14 mouse cellular contexts compared by ENCODE assay signal in genomic region chr19:46727945-46728540, GRCm38 (mm10). TPM values are rescaled to one million over a fixed set of nuclear protein-coding genes. Genes with fewer than 3 reads are reported as not detected.
DNase-seq lines count a peak whose midpoint lies in the region; ATAC-seq lines count a peak whose summit lies in the region.
"Had no signal": no experiment of that assay in that cellular context is flagged by ENCODE, and none has a peak within 500 bp of the region (broad histone marks: within the 10 kb centered on the region; RNA-seq: fewer than 3 reads in every experiment).

No protein-coding gene starts in this region.

- peak; percentile 30 for DNase-seq in adrenal gland, postnatal 10 days
- DNase-seq in adrenal gland, postnatal 4 days (ENCODE audit: low spot score in 2 of 2), result no peak
- DNase-seq in hindbrain, embryonic 14.5 days (ENCODE audit: low spot score), result no peak
- DNase-seq in left cerebral cortex, adult 11 months (ENCODE audit: low spot score), result no peak
- no peak for DNase-seq in spleen, postnatal 14 days (ENCODE audit: low spot score in 2 of 2)
- DNase-seq: cerebellum, postnatal 36 days; gastrocnemius, postnatal 25 days; kidney, adult 18-20 months had no signal

- no peaks in the 10 kb centered on the region for H3K27me3 ChIP-seq in hindbrain, embryonic 13.5 days
- no peaks in the 10 kb centered on the region for H3K27me3 ChIP-seq in hindbrain, embryonic 14.5 days (ENCODE audit: control insufficient read depth, insufficient read depth, low read length)
- H3K27me3 ChIP-seq in liver, embryonic 16.5 days (ENCODE audit: control insufficient read depth, insufficient read depth, low read depth, low read length), result no peaks in the 10 kb centered on the region
- H3K27me3 ChIP-seq: lung, embryonic 15.5 days had no signal

- H3K27ac ChIP-seq in hindbrain, embryonic 13.5 days, result peak overlapping the region; percentile 13; the same call in 1 of the 2 replicates
- no peak overlapping the region for H3K27ac ChIP-seq in hindbrain, embryonic 14.5 days
- H3K27ac ChIP-seq in liver, embryonic 16.5 days (ENCODE audit: low read length), result peak overlapping the region; percentile 37
- H3K27ac ChIP-seq: lung, embryonic 15.5 days had no signal

- no peaks in the 10 kb centered on the region for H3K9me3 ChIP-seq in hindbrain, embryonic 13.5 days
- no peaks in the 10 kb centered on the region for H3K9me3 ChIP-seq in hindbrain, embryonic 14.5 days (ENCODE audit: control insufficient read depth, low read length)
- no peaks in the 10 kb centered on the region for H3K9me3 ChIP-seq in liver, embryonic 16.5 days (replicated peaks; ENCODE audit: control insufficient read depth, low read length)
- H3K9me3 ChIP-seq: lung, embryonic 15.5 days had no signal

- WGBS in hindbrain, embryonic 13.5 days, result 75% methylated on average over 11 of the region's 11 CpGs
- 71% methylated on average over 11 of the region's 11 CpGs for WGBS in hindbrain, embryonic 14.5 days
- 10% methylated on average over 11 of the region's 11 CpGs for WGBS in liver, embryonic 16.5 days (ENCODE audit: insufficient replicate concordance)

- no peak overlapping the region for H3K4me3 ChIP-seq in hindbrain, embryonic 13.5 days
- H3K4me3 ChIP-seq in hindbrain, embryonic 14.5 days (replicated peaks; ENCODE audit: low read length), result no peak overlapping the region
- H3K4me3 ChIP-seq in liver, embryonic 16.5 days (ENCODE audit: low read depth, low read length), result peak overlapping the region; percentile 13; the same call in 1 of the 2 replicates
- H3K4me3 ChIP-seq: lung, embryonic 15.5 days had no signal

- H3K4me1 ChIP-seq in hindbrain, embryonic 13.5 days (replicated peaks), result peaks cover 16% of the 10 kb centered on the region
- no peaks in the 10 kb centered on the region for H3K4me1 ChIP-seq in hindbrain, embryonic 14.5 days (replicated peaks; ENCODE audit: control insufficient read depth, insufficient read depth, low read length)
- H3K4me1 ChIP-seq in liver, embryonic 16.5 days (ENCODE audit: control insufficient read depth, low read depth, low read length), result peaks cover 14% of the 10 kb centered on the region
- H3K4me1 ChIP-seq: lung, embryonic 15.5 days had no signal

- no peak for ATAC-seq in hindbrain, embryonic 13.5 days (ENCODE audit: low FRiP score)
- ATAC-seq in hindbrain, embryonic 14.5 days (ENCODE audit: low FRiP score), result no peak
- ATAC-seq in common myeloid progenitor, adult 5-6 weeks (replicated peaks; ENCODE audit: low read depth, poor library complexity, severe bottlenecking), result peak; percentile 65
- ATAC-seq in liver, embryonic 16.5 days (ENCODE audit: low read depth), result peak; percentile 75

- no peaks in the 10 kb centered on the region; the same call in 1 of the 2 replicates for H3K36me3 ChIP-seq in hindbrain, embryonic 13.5 days
- peaks cover 4% of the 10 kb centered on the region; the same call in 1 of the 2 replicates for H3K36me3 ChIP-seq in hindbrain, embryonic 14.5 days (replicated peaks; ENCODE audit: control insufficient read depth, insufficient read depth)
- peaks cover 3% of the 10 kb centered on the region for H3K36me3 ChIP-seq in liver, embryonic 16.5 days (ENCODE audit: control insufficient read depth, insufficient read depth)
- H3K36me3 ChIP-seq: lung, embryonic 15.5 days had no signal

- H3K4me2 ChIP-seq in hindbrain, embryonic 13.5 days, result no peak overlapping the region
- no peak overlapping the region for H3K4me2 ChIP-seq in hindbrain, embryonic 14.5 days (replicated peaks)
- peak overlapping the region; percentile 43 for H3K4me2 ChIP-seq in liver, embryonic 16.5 days (ENCODE audit: low read depth, low read length)
- H3K4me2 ChIP-seq: lung, embryonic 15.5 days had no signal

- H3K9ac ChIP-seq in hindbrain, embryonic 13.5 days, result no peak overlapping the region
- no peak overlapping the region for H3K9ac ChIP-seq in hindbrain, embryonic 14.5 days
- no peak overlapping the region for H3K9ac ChIP-seq in liver, embryonic 16.5 days (ENCODE audit: low read depth, low read length)
- H3K9ac ChIP-seq: lung, embryonic 15.5 days had no signal

RNA-seq across cellular contexts. Expression of gene As3mt, which starts 20.8 kb away (rescaled TPM):
- 10 to 100 TPM; 55.2 to 62.9 TPM for total RNA-seq in adrenal gland, postnatal 10 days (2021)
- 10 to 100 TPM; 64.6 to 73.2 TPM for total RNA-seq in adrenal gland, postnatal 4 days (2021)
- 37.3 and 37.4 TPM in 2 replicates for polyA plus RNA-seq in hindbrain, embryonic 13.5 days (2015; fragmentation: Nextera tagmentation; extraction: Ambion mirVana)
- 38.6 and 40.1 TPM in 2 replicates for polyA plus RNA-seq in hindbrain, embryonic 14.5 days (2014; fragmentation: Nextera tagmentation; extraction: Ambion mirVana)
- total RNA-seq in common myeloid progenitor, adult 5-6 weeks (2017), result 48.9 and 53.3 TPM in 2 replicates
- polyA plus RNA-seq in liver, embryonic 16.5 days (2015; fragmentation: Nextera tagmentation; extraction: Ambion mirVana), result 18.2 and 18.6 TPM in 2 replicates

RNA-seq across cellular contexts. Expression of gene Cnnm2, which starts 33.4 kb away (rescaled TPM):
- 10 to 100 TPM; 13.2 to 23.4 TPM for total RNA-seq in adrenal gland, postnatal 10 days (2021)
- 10 to 100 TPM; 13.9 to 15.0 TPM for total RNA-seq in adrenal gland, postnatal 4 days (2021)
- polyA plus RNA-seq in hindbrain, embryonic 13.5 days (2015; fragmentation: Nextera tagmentation; extraction: Ambion mirVana), result 5.2 and 5.8 TPM in 2 replicates
- polyA plus RNA-seq in hindbrain, embryonic 14.5 days (2014; fragmentation: Nextera tagmentation; extraction: Ambion mirVana), result 9.3 and 10.8 TPM in 2 replicates
- total RNA-seq in common myeloid progenitor, adult 5-6 weeks (2017), result 9.0 and 10.7 TPM in 2 replicates
- polyA plus RNA-seq in liver, embryonic 16.5 days (2015; fragmentation: Nextera tagmentation; extraction: Ambion mirVana), result 1.2 and 1.4 TPM in 2 replicates

RNA-seq across cellular contexts. Expression of gene Borcs7, which starts 38.3 kb away (rescaled TPM):
- 10 to 100 TPM; 13.2 to 13.9 TPM for total RNA-seq in adrenal gland, postnatal 10 days (2021)
- 10 to 100 TPM; 16.2 to 20.9 TPM for total RNA-seq in adrenal gland, postnatal 4 days (2021)
- polyA plus RNA-seq in hindbrain, embryonic 13.5 days (2015; fragmentation: Nextera tagmentation; extraction: Ambion mirVana), result 20.9 and 24.5 TPM in 2 replicates
- polyA plus RNA-seq in hindbrain, embryonic 14.5 days (2014; fragmentation: Nextera tagmentation; extraction: Ambion mirVana), result 21.2 and 26.6 TPM in 2 replicates
- 3.7 and 5.8 TPM in 2 replicates for total RNA-seq in common myeloid progenitor, adult 5-6 weeks (2017)
- polyA plus RNA-seq in liver, embryonic 16.5 days (2015; fragmentation: Nextera tagmentation; extraction: Ambion mirVana), result 4.4 and 5.0 TPM in 2 replicates

RNA-seq across cellular contexts. Expression of gene Cyp17a1, which starts 55.1 kb away (rescaled TPM):
- 1 to 10 TPM; 1.3 to 9.6 TPM for total RNA-seq in adrenal gland, postnatal 10 days (2021)
- 1 to 10 TPM; 1.1 to 1.4 TPM for total RNA-seq in adrenal gland, postnatal 4 days (2021)
- polyA plus RNA-seq in hindbrain, embryonic 13.5 days (2015; fragmentation: Nextera tagmentation; extraction: Ambion mirVana), result not detected in 2 replicates
- not detected in 2 replicates for polyA plus RNA-seq in hindbrain, embryonic 14.5 days (2014; fragmentation: Nextera tagmentation; extraction: Ambion mirVana)
- total RNA-seq in common myeloid progenitor, adult 5-6 weeks (2017), result not detected in 2 replicates
- polyA plus RNA-seq in liver, embryonic 16.5 days (2015; fragmentation: Nextera tagmentation; extraction: Ambion mirVana), result 1.9 and 2.4 TPM in 2 replicates
- total RNA-seq: gastrocnemius, postnatal 25 days; left cerebral cortex, adult 8-10 months had no signal
- polyA plus RNA-seq: C2C12; lung, embryonic 15.5 days had no signal

Comparison
In these comparisons a context has a peak if more than half of its experiments do, and no peak if none do; other contexts are left out.
1. ATAC-seq: peak in common myeloid progenitor, adult 5-6 weeks (single experiment) and liver, embryonic 16.5 days (single experiment); none in hindbrain, embryonic 13.5 days (single experiment) and hindbrain, embryonic 14.5 days (single experiment).